Mouse (Mus musculus) liver, adult 2 months (tissue): ENCODE measurements around the gene Gm20388. TPM values are rescaled to one million over a fixed set of nuclear protein-coding genes. Genes with fewer than 3 reads are reported as not detected.

Experiments used
- DNase-seq: peaks from one replicate; pipeline ENCODE4 v3.0.0-alpha.2; 2011; ENCODE audit warnings: low read depth, low spot score; ENCODE audit errors: extremely low read depth
- H3K27ac ChIP-seq: fragments of 200-500 bp; replicated peaks from 2 replicates; pipeline ENCODE4 v1.5.1; 2012; ENCODE audit warnings: low read depth, mild to moderate bottlenecking, control low read depth, inconsistent platforms, low read length; ENCODE audit not compliant: insufficient read depth
- H3K27me3 ChIP-seq: fragments of 200-500 bp; 2 replicates; pipeline ENCODE4 v1.6.1; 2012; ENCODE audit warnings: mild to moderate bottlenecking, moderate library complexity, low read length, inconsistent platforms; ENCODE audit not compliant: control insufficient read depth, insufficient read depth
- H3K36me3 ChIP-seq: fragments of 200-500 bp; 2 replicates; pipeline ENCODE4 v1.6.1; 2012; ENCODE audit warnings: low read length, inconsistent platforms; ENCODE audit not compliant: control insufficient read depth, insufficient read depth
- H3K4me1 ChIP-seq: fragments of 200-500 bp; 2 replicates; pipeline ENCODE4 v1.6.1; 2011; ENCODE audit warnings: low read length; ENCODE audit not compliant: control insufficient read depth, insufficient read depth
- H3K4me3 ChIP-seq: fragments of 200-500 bp; 2 replicates; pipeline ENCODE4 v1.5.1; 2011; ENCODE audit warnings: low read depth, mild to moderate bottlenecking, control low read depth, low read length, moderate library complexity; ENCODE audit not compliant: insufficient read depth
- H3K79me2 ChIP-seq: fragments of 200-500 bp; 2 replicates; pipeline ENCODE4 v1.6.1; 2012; ENCODE audit warnings: inconsistent platforms, mild to moderate bottlenecking, low read length, moderate library complexity; ENCODE audit not compliant: control insufficient read depth, insufficient read depth
- H3K9ac ChIP-seq: fragments of 200-500 bp; 2 replicates; pipeline ENCODE4 v1.6.1; 2012; ENCODE audit warnings: low read depth, mild to moderate bottlenecking, control low read depth, inconsistent platforms, low read length
- CTCF ChIP-seq: fragments of 200-500 bp; IDR thresholded peaks from 2 replicates; pipeline ENCODE4 v1.5.1; 2011; ENCODE audit warnings: low read depth, low read length, control low read depth
- POLR2A ChIP-seq: fragments of 200-500 bp; IDR thresholded peaks from 2 replicates; pipeline ENCODE4 v1.6.1; 2011; ENCODE audit warnings: low read length, control low read depth; ENCODE audit not compliant: insufficient read depth; ENCODE audit errors: extremely low read depth
- WGBS: fragments of 180-500 bp; shearing (Covaris S2); methylation state at CpG from one replicate; pipeline ENCODE4 v1.1.7; 2018; 5-methylcytosine and 5-hydroxymethylcytosine counted together
- polyA plus RNA-seq: library from polyadenylated mRNA; depleted of rRNA; stranded (reverse); fragments of >200 nt; gene quantifications from 2 replicates; pipeline ENCODE4 v1.2.3, GENCODE M21; 2012
- total RNA-seq: library from RNA; depleted of rRNA; stranded (reverse); fragments of >200 nt; gene quantifications from 2 replicates; pipeline ENCODE4 v1.2.3, GENCODE M21; 2014

Gm20388 gene
- total and polyA plus RNA-seq, 2 experiments = 6.4 to 19.9 TPM

GRCm38 (mm10) chr8:122497016-122497734 is 2586.5 kb downstream of the Gm20388 start:
- H3K79me2 ChIP-seq = no peaks in the 10 kb centered on the region
- DNase-seq = no peak
- H3K4me1 ChIP-seq = no peaks in the 10 kb centered on the region
- H3K27me3 ChIP-seq = no peaks in the 10 kb centered on the region
- WGBS = 79% methylated on average over 11 of the region's 12 CpGs
- H3K27ac ChIP-seq = no peak overlapping the region; the same call in 1 of the 2 replicates
- TF ChIP-seq CTCF (no peak), POLR2A (no peak)
- no peaks in the 10 kb centered on the region for H3K36me3 ChIP-seq
- no peak overlapping the region for H3K4me3 ChIP-seq
- H3K9ac ChIP-seq = no peak overlapping the region

GRCm38 (mm10) chr8:122497912-122498311 is 2587.3 kb downstream of the Gm20388 start:
- Histone ChIP-seq H3K4me1 (no peaks in the 10 kb centered on the region), H3K27me3 (no peaks in the 10 kb centered on the region), H3K9ac (no peak overlapping the region), H3K27ac (no peak overlapping the region), H3K36me3 (no peaks in the 10 kb centered on the region), H3K4me3 (no peak overlapping the region), H3K79me2 (no peaks in the 10 kb centered on the region)
- no peak for TF ChIP-seq POLR2A
- peak; percentile 42 for TF ChIP-seq CTCF
- no peak for DNase-seq
- 75% methylated on average over 17 of the region's 17 CpGs for WGBS

- no peak overlapping the region for H3K4me3 ChIP-seq
- no peaks in the 10 kb centered on the region for H3K4me1 ChIP-seq
- TF ChIP-seq POLR2A (no peak), CTCF (peak; percentile 91)
- H3K36me3 ChIP-seq = no peaks in the 10 kb centered on the region
- no peaks in the 10 kb centered on the region for H3K27me3 ChIP-seq
- H3K27ac ChIP-seq = no peak overlapping the region
- no peak overlapping the region for H3K9ac ChIP-seq
- no peaks in the 10 kb centered on the region for H3K79me2 ChIP-seq
- 32% methylated on average over 10 of the region's 10 CpGs for WGBS
- DNase-seq = peak; percentile 48
These were observed 2590.2 kb downstream of the Gm20388 start for GRCm38 (mm10) chr8:122500856-122501255.

GRCm38 (mm10) chr8:122511552-122511951 is 2600.9 kb downstream of the Gm20388 start:
- 82% methylated on average over 16 of the region's 16 CpGs for WGBS
- H3K4me1 ChIP-seq = no peaks in the 10 kb centered on the region

GRCm38 (mm10) chr8:122512392-122512791 is 2601.8 kb downstream of the Gm20388 start:
- WGBS = 81% methylated on average over 7 of the region's 7 CpGs
- Histone ChIP-seq H3K79me2 (peaks cover 6% of the 10 kb centered on the region), H3K9ac (no peak overlapping the region), H3K27ac (no peak overlapping the region), H3K4me3 (no peak overlapping the region), H3K4me1 (peaks cover 4% of the 10 kb centered on the region; the same call in 1 of the 2 replicates), H3K27me3 (no peaks in the 10 kb centered on the region), H3K36me3 (no peaks in the 10 kb centered on the region)
- no peak for DNase-seq
- TF ChIP-seq CTCF = no peak

More at GRCm38 (mm10) chr8:122511552-122511951, 2600.9 kb downstream of the Gm20388 start:
- Histone ChIP-seq H3K79me2 (peaks cover 6% of the 10 kb centered on the region), H3K27ac (no peak overlapping the region), H3K9ac (no peak overlapping the region), H3K36me3 (no peaks in the 10 kb centered on the region), H3K27me3 (no peaks in the 10 kb centered on the region), H3K4me3 (no peak overlapping the region)
- TF ChIP-seq POLR2A (no peak), CTCF (no peak)
- DNase-seq = no peak

GRCm38 (mm10) chr8:122515699-122516098 is 2605.1 kb downstream of the Gm20388 start:
- H3K4me3 ChIP-seq = no peak overlapping the region
- 89% methylated on average over 14 of the region's 14 CpGs for WGBS
- peaks cover 4% of the 10 kb centered on the region for H3K79me2 ChIP-seq
- H3K27me3 ChIP-seq = no peaks in the 10 kb centered on the region
- no peak for DNase-seq
- no peak overlapping the region for H3K9ac ChIP-seq
- H3K36me3 ChIP-seq = no peaks in the 10 kb centered on the region
- H3K27ac ChIP-seq = no peak overlapping the region
- TF ChIP-seq CTCF (no peak), POLR2A (no peak)
- H3K4me1 ChIP-seq = peaks cover 10% of the 10 kb centered on the region
